ENCODE assay signal across 8 mouse cellular contexts in the genomic region with DNA sequence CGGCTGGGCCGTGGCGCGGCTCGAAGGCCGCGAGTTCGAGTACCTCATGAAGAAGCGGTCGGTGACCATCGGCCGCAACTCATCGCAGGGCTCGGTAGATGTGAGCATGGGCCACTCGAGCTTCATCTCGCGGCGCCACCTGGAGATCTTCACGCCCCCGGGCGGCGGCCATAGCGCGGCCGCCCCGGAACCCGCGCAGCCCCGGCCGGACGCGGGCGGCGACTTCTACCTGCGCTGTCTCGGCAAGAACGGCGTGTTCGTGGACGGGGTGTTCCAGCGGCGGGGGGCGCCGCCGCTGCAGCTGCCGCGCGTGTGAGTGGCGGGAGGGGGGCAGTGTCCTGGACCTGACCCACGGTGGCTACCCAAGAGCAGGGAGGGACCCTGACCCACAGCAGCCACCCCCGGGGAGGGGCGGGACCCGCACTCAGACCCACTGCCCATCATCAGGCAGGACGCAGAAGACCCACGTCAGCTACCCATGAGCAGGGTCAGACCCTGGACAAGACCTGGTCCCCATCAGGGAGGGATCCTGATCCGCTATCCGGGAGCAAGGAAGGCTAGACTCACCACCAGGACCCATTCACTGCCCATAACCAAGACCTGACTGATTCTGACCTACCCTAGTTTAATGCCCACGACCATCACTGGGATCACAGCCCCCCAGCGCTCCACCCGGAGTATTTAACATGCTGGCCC. TPM values are rescaled to one million over a fixed set of nuclear protein-coding genes. Genes with fewer than 3 reads are reported as not detected.
DNase-seq lines count a peak whose midpoint lies in the region; ATAC-seq lines count a peak whose summit lies in the region.

No protein-coding gene starts in this region.

- peak; percentile 2 to 34 for DNase-seq in urinary bladder, adult 18-20 months (ENCODE audit: low spot score in 2 of 2)
- no peak for DNase-seq in urinary bladder, postnatal 10 days (ENCODE audit: low spot score)
- peak; percentile 57 for DNase-seq in embryonic facial prominence, embryonic 10.5 days (ENCODE audit: low spot score)
- DNase-seq in heart, embryonic 10.5 days (ENCODE audit: low spot score): no peak
- peak; percentile 59 for DNase-seq in kidney, postnatal 10 days
- DNase-seq in thymus, postnatal 0 days (ENCODE audit: low spot score): peak; percentile 43

- no peaks in the 10 kb centered on the region for H3K9me3 ChIP-seq in embryonic facial prominence, embryonic 10.5 days
- no peaks in the 10 kb centered on the region for H3K9me3 ChIP-seq in heart, embryonic 10.5 days
- H3K9me3 ChIP-seq in lung, embryonic 15.5 days: no peaks in the 10 kb centered on the region
- no peaks in the 10 kb centered on the region for H3K9me3 ChIP-seq in neural tube, embryonic 14.5 days (ENCODE audit: control insufficient read depth, low read length)

- H3K36me3 ChIP-seq in embryonic facial prominence, embryonic 10.5 days (replicated peaks): peaks cover 54% of the 10 kb centered on the region
- peaks cover 46% of the 10 kb centered on the region for H3K36me3 ChIP-seq in heart, embryonic 10.5 days
- H3K36me3 ChIP-seq in lung, embryonic 15.5 days: peaks cover 31% of the 10 kb centered on the region
- H3K36me3 ChIP-seq in neural tube, embryonic 14.5 days (ENCODE audit: control insufficient read depth, insufficient read depth, low read length): peaks cover 23% of the 10 kb centered on the region

- H3K4me1 ChIP-seq in embryonic facial prominence, embryonic 10.5 days: peaks cover 26% of the 10 kb centered on the region
- H3K4me1 ChIP-seq in heart, embryonic 10.5 days: peaks cover 12% of the 10 kb centered on the region; the same call in 1 of the 2 replicates
- peaks cover 20% of the 10 kb centered on the region for H3K4me1 ChIP-seq in lung, embryonic 15.5 days
- peaks cover 21% of the 10 kb centered on the region for H3K4me1 ChIP-seq in neural tube, embryonic 14.5 days (ENCODE audit: control insufficient read depth, insufficient read depth, low read length)

- peak overlapping the region; percentile 81 for H3K9ac ChIP-seq in lung, embryonic 15.5 days
- H3K9ac ChIP-seq in neural tube, embryonic 14.5 days (replicated peaks; ENCODE audit: low read depth, low read length): peak overlapping the region; percentile 97

- H3K4me3 ChIP-seq in embryonic facial prominence, embryonic 10.5 days: peak overlapping the region; percentile 100
- H3K4me3 ChIP-seq in heart, embryonic 10.5 days: peak overlapping the region; percentile 94
- H3K4me3 ChIP-seq in lung, embryonic 15.5 days: peak overlapping the region; percentile 83
- H3K4me3 ChIP-seq in neural tube, embryonic 14.5 days (ENCODE audit: low read depth, low read length): peak overlapping the region; percentile 95

- ATAC-seq in lung, embryonic 15.5 days (ENCODE audit: borderline replicate concordance, extremely low read depth, low FRiP score, low TSS enrichment): peak; percentile 32
- ATAC-seq in neural tube, embryonic 14.5 days (ENCODE audit: low read depth): peak; percentile 20; the same call in 1 of the 2 replicates

- under 1% methylated on average over 59 of the region's 60 CpGs for WGBS in embryonic facial prominence, embryonic 10.5 days
- under 1% methylated on average over 59 of the region's 60 CpGs for WGBS in heart, embryonic 10.5 days
- WGBS in lung, embryonic 15.5 days: under 1% methylated on average over 59 of the region's 60 CpGs
- under 1% methylated on average over 51 of the region's 60 CpGs for WGBS in neural tube, embryonic 14.5 days

- H3K4me2 ChIP-seq in lung, embryonic 15.5 days: peak overlapping the region; percentile 88
- peak overlapping the region; percentile 95 for H3K4me2 ChIP-seq in neural tube, embryonic 14.5 days (ENCODE audit: low read depth, low read length)

- no peaks in the 10 kb centered on the region for H3K27me3 ChIP-seq in embryonic facial prominence, embryonic 10.5 days (replicated peaks; ENCODE audit: low read depth, poor library complexity, severe bottlenecking)
- no peaks in the 10 kb centered on the region for H3K27me3 ChIP-seq in heart, embryonic 10.5 days (ENCODE audit: insufficient read depth, poor library complexity, severe bottlenecking)
- H3K27me3 ChIP-seq in lung, embryonic 15.5 days: no peaks in the 10 kb centered on the region
- H3K27me3 ChIP-seq in neural tube, embryonic 14.5 days (ENCODE audit: control insufficient read depth, insufficient read depth, low read length): no peaks in the 10 kb centered on the region

- H3K27ac ChIP-seq in embryonic facial prominence, embryonic 10.5 days (replicated peaks): peak overlapping the region; percentile 92
- peak overlapping the region; percentile 93 for H3K27ac ChIP-seq in heart, embryonic 10.5 days
- peak overlapping the region; percentile 66 for H3K27ac ChIP-seq in lung, embryonic 15.5 days
- H3K27ac ChIP-seq in neural tube, embryonic 14.5 days (ENCODE audit: low read depth, low read length): peak overlapping the region; percentile 93

RNA-seq across cellular contexts. Expression of a gene that starts 0.6 kb away (rescaled TPM):
- 9.4 and 10.1 TPM in 2 replicates for polyA plus RNA-seq in embryonic facial prominence, embryonic 10.5 days (2016; fragmentation: Nextera tagmentation; extraction: Ambion mirVana)
- polyA plus RNA-seq in heart, embryonic 10.5 days (2016; fragmentation: Nextera tagmentation; extraction: Ambion mirVana): 6.5 and 9.3 TPM in 2 replicates
- 7.8 and 8.7 TPM in 2 replicates for polyA plus RNA-seq in lung, embryonic 15.5 days (2015; fragmentation: Nextera tagmentation; extraction: Ambion mirVana)
- polyA plus RNA-seq in neural tube, embryonic 14.5 days (2014; fragmentation: Nextera tagmentation; extraction: Ambion mirVana): 15.1 and 16.5 TPM in 2 replicates
- polyA plus RNA-seq in thymus, postnatal 0 days (2015; fragmentation: Nextera tagmentation; extraction: Ambion mirVana): 5.2 and 7.0 TPM in 2 replicates

RNA-seq across cellular contexts. Expression of a gene that starts 23.3 kb away (rescaled TPM):
- polyA plus RNA-seq in embryonic facial prominence, embryonic 10.5 days (2016; fragmentation: Nextera tagmentation; extraction: Ambion mirVana): 55.6 and 56.8 TPM in 2 replicates
- 48.6 and 60.0 TPM in 2 replicates for polyA plus RNA-seq in heart, embryonic 10.5 days (2016; fragmentation: Nextera tagmentation; extraction: Ambion mirVana)
- 47.7 and 51.9 TPM in 2 replicates for polyA plus RNA-seq in lung, embryonic 15.5 days (2015; fragmentation: Nextera tagmentation; extraction: Ambion mirVana)
- 93.2 and 96.5 TPM in 2 replicates for polyA plus RNA-seq in neural tube, embryonic 14.5 days (2014; fragmentation: Nextera tagmentation; extraction: Ambion mirVana)
- 28.5 and 41.6 TPM in 2 replicates for polyA plus RNA-seq in thymus, postnatal 0 days (2015; fragmentation: Nextera tagmentation; extraction: Ambion mirVana)

RNA-seq across cellular contexts. Expression of a gene that starts 31.2 kb away (rescaled TPM):
- 29.4 and 31.4 TPM in 2 replicates for polyA plus RNA-seq in embryonic facial prominence, embryonic 10.5 days (2016; fragmentation: Nextera tagmentation; extraction: Ambion mirVana)
- 22.9 and 28.0 TPM in 2 replicates for polyA plus RNA-seq in heart, embryonic 10.5 days (2016; fragmentation: Nextera tagmentation; extraction: Ambion mirVana)
- 35.2 and 35.3 TPM in 2 replicates for polyA plus RNA-seq in lung, embryonic 15.5 days (2015; fragmentation: Nextera tagmentation; extraction: Ambion mirVana)
- polyA plus RNA-seq in neural tube, embryonic 14.5 days (2014; fragmentation: Nextera tagmentation; extraction: Ambion mirVana): 36.3 and 39.5 TPM in 2 replicates
- 66.9 and 68.0 TPM in 2 replicates for polyA plus RNA-seq in thymus, postnatal 0 days (2015; fragmentation: Nextera tagmentation; extraction: Ambion mirVana)

RNA-seq across cellular contexts. Expression of a gene that starts 55.8 kb away (rescaled TPM):
- polyA plus RNA-seq in embryonic facial prominence, embryonic 10.5 days (2016; fragmentation: Nextera tagmentation; extraction: Ambion mirVana): 18.5 and 21.6 TPM in 2 replicates
- 29.1 and 29.8 TPM in 2 replicates for polyA plus RNA-seq in heart, embryonic 10.5 days (2016; fragmentation: Nextera tagmentation; extraction: Ambion mirVana)
- polyA plus RNA-seq in lung, embryonic 15.5 days (2015; fragmentation: Nextera tagmentation; extraction: Ambion mirVana): 25.7 and 27.9 TPM in 2 replicates
- polyA plus RNA-seq in neural tube, embryonic 14.5 days (2014; fragmentation: Nextera tagmentation; extraction: Ambion mirVana): 27.2 and 32.0 TPM in 2 replicates
- polyA plus RNA-seq in thymus, postnatal 0 days (2015; fragmentation: Nextera tagmentation; extraction: Ambion mirVana): 15.7 TPM in 2 replicates

RNA-seq across cellular contexts. Expression of a gene that starts 56.1 kb away (rescaled TPM):
- 5.1 and 5.5 TPM in 2 replicates for polyA plus RNA-seq in embryonic facial prominence, embryonic 10.5 days (2016; fragmentation: Nextera tagmentation; extraction: Ambion mirVana)
- polyA plus RNA-seq in heart, embryonic 10.5 days (2016; fragmentation: Nextera tagmentation; extraction: Ambion mirVana): 5.3 and 7.6 TPM in 2 replicates
- 5.9 and 8.8 TPM in 2 replicates for polyA plus RNA-seq in lung, embryonic 15.5 days (2015; fragmentation: Nextera tagmentation; extraction: Ambion mirVana)
- 28.2 and 37.0 TPM in 2 replicates for polyA plus RNA-seq in neural tube, embryonic 14.5 days (2014; fragmentation: Nextera tagmentation; extraction: Ambion mirVana)
- polyA plus RNA-seq in thymus, postnatal 0 days (2015; fragmentation: Nextera tagmentation; extraction: Ambion mirVana): 3.0 and 3.3 TPM in 2 replicates

Comparison
In these comparisons a context has a peak if more than half of its experiments do, and no peak if none do; other contexts are left out.
1. DNase-seq: peak in urinary bladder, adult 18-20 months (2 of 2), embryonic facial prominence, embryonic 10.5 days (single experiment), kidney, postnatal 10 days (single experiment) and thymus, postnatal 0 days (single experiment); none in urinary bladder, postnatal 10 days (single experiment) and heart, embryonic 10.5 days (single experiment).
2. Peak in every context shown above with its lines, with median percentiles within 50 percentile points of each other: H3K27ac ChIP-seq and H3K4me3 ChIP-seq.